Comparison of ENCODE assay signal across 19 mouse cellular contexts in the genomic region with DNA sequence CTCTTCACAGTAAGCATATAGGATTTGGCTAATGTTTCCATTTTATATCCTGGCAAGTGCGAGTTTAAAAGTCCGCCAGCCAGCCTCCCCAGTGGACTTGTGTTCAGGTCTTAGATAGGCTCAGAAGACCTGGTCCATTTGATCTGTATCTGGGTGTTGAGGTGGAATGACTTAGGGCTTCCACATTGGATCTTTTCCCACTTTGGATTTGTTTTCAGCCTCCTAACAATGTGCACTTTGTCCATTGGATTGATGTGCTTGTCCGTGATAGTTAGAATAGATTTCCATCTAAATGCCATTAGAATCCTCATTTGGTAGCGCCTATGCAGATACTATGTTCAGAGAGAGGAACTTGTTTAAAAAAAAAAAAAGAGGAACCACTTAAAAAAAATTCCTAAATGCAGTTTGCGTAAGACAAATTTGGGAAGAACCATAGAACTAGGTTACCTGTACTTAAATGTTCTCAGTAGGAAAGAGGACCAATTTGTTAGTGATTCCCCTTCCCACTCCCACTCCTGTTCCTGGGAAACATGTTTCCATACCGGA.
DNase-seq lines count a peak whose midpoint lies in the region; ATAC-seq and TF ChIP-seq lines count a peak whose summit lies in the region.
"Had no signal": no experiment of that assay in that cellular context is flagged by ENCODE, and none has a peak within 500 bp of the region (broad histone marks: within the 10 kb centered on the region; RNA-seq: fewer than 3 reads in every experiment).

No protein-coding gene starts in this region.

- peak overlapping the region; percentile 56 for H3K27ac ChIP-seq in heart, adult 2 months
- peak overlapping the region; percentile 29; the same call in 1 of the 2 replicates for H3K27ac ChIP-seq in lung, embryonic 15.5 days
- H3K27ac ChIP-seq in MEL (ENCODE audit: control insufficient read depth, low read depth, low read length), result no peak overlapping the region
- H3K27ac ChIP-seq: embryonic facial prominence, embryonic 13.5 days; forebrain, embryonic 12.5 days; hindbrain, embryonic 15.5 days had no signal

- H3K9me3 ChIP-seq in lung, embryonic 15.5 days, result no peaks in the 10 kb centered on the region
- H3K9me3 ChIP-seq in MEL (replicated peaks; ENCODE audit: insufficient read depth, low read length), result no peaks in the 10 kb centered on the region
- H3K9me3 ChIP-seq: embryonic facial prominence, embryonic 13.5 days; forebrain, embryonic 12.5 days; heart, embryonic 13.5 days; hindbrain, embryonic 15.5 days had no signal

- 84% methylated on average over 6 of the region's 6 CpGs for WGBS in heart, adult 2 months
- WGBS in lung, embryonic 15.5 days, result 83% methylated on average over 6 of the region's 6 CpGs

- ATAC-seq in lung, embryonic 15.5 days (ENCODE audit: borderline replicate concordance, extremely low read depth, low FRiP score, low TSS enrichment), result no peak
- peak; percentile 56 for ATAC-seq in granulocyte monocyte progenitor cell, adult 5-6 weeks (replicated peaks; ENCODE audit: poor library complexity, severe bottlenecking)
- ATAC-seq: forebrain, embryonic 16.5 days; intestine, embryonic 16.5 days had no signal

- H3K27me3 ChIP-seq in heart, adult 2 months (ENCODE audit: control insufficient read depth, insufficient read depth, low read length), result no peaks in the 10 kb centered on the region
- no peaks in the 10 kb centered on the region for H3K27me3 ChIP-seq in lung, embryonic 15.5 days
- no peaks in the 10 kb centered on the region for H3K27me3 ChIP-seq in MEL (ENCODE audit: control insufficient read depth in 1 of 2, insufficient read depth in 2 of 2, low read length in 2 of 2)
- H3K27me3 ChIP-seq: embryonic facial prominence, embryonic 13.5 days; forebrain, embryonic 12.5 days; heart, embryonic 13.5 days; hindbrain, embryonic 15.5 days had no signal

- TF ChIP-seq CTCF in heart, adult 2 months (IDR thresholded peaks at IDR 0.05), result no peak
- TF ChIP-seq CTCF in MEL (IDR thresholded peaks at IDR 0.05 in 2 of 3, conservative IDR thresholded peaks at IDR 0.05 in 1 of 3; ENCODE audit: control insufficient read depth in 1 of 3, insufficient read depth in 1 of 3, low read depth in 2 of 3, low read length in 3 of 3, poor library complexity in 1 of 3, severe bottlenecking in 1 of 3), result no peak

- H3K9ac ChIP-seq in heart, adult 2 months (ENCODE audit: low read depth, low read length), result no peak overlapping the region
- no peak overlapping the region for H3K9ac ChIP-seq in lung, embryonic 15.5 days
- no peak overlapping the region for H3K9ac ChIP-seq in MEL (ENCODE audit: control insufficient read depth, low read depth, low read length, poor library complexity, severe bottlenecking)
- H3K9ac ChIP-seq: embryonic facial prominence, embryonic 13.5 days; forebrain, embryonic 12.5 days; heart, embryonic 13.5 days; hindbrain, embryonic 15.5 days had no signal

- peaks cover 28% of the 10 kb centered on the region for H3K36me3 ChIP-seq in heart, adult 2 months (ENCODE audit: control insufficient read depth, insufficient read depth, low read length)
- no peaks in the 10 kb centered on the region for H3K36me3 ChIP-seq in lung, embryonic 15.5 days
- H3K36me3 ChIP-seq in MEL (ENCODE audit: control insufficient read depth in 1 of 2, insufficient read depth in 2 of 2, low read length in 2 of 2), result no peaks in the 10 kb centered on the region
- H3K36me3 ChIP-seq: embryonic facial prominence, embryonic 13.5 days; forebrain, embryonic 12.5 days; hindbrain, embryonic 15.5 days had no signal

- no peak overlapping the region for H3K4me2 ChIP-seq in lung, embryonic 15.5 days
- H3K4me2 ChIP-seq: forebrain, embryonic 12.5 days; heart, embryonic 13.5 days; hindbrain, embryonic 15.5 days had no signal

- no peak overlapping the region for H3K4me3 ChIP-seq in heart, adult 2 months
- no peak overlapping the region for H3K4me3 ChIP-seq in lung, embryonic 15.5 days
- H3K4me3 ChIP-seq in MEL (ENCODE audit: control insufficient read depth in 1 of 2, insufficient read depth in 1 of 2, low read depth in 2 of 2, low read length in 2 of 2), result no peak overlapping the region
- H3K4me3 ChIP-seq: embryonic facial prominence, embryonic 13.5 days; forebrain, embryonic 12.5 days; heart, embryonic 13.5 days; hindbrain, embryonic 15.5 days had no signal

- DNase-seq in heart, adult 2 months, result no peak
- DNase-seq in heart, postnatal 36 days, result no peak
- DNase-seq in lung, postnatal 10 days, result no peak
- peak; percentile 13 for DNase-seq in MEL (ENCODE audit: low read depth, low spot score)
- no peak for DNase-seq in cerebellum, postnatal 10 days
- no peak for DNase-seq in urinary bladder, postnatal 4 days (ENCODE audit: low spot score in 2 of 2)
- DNase-seq: adrenal gland, postnatal 10 days; cerebellum, adult 11 months; cerebellum, adult 8-10 months; cerebellum, postnatal 25 days; gastrocnemius, postnatal 25 days had no signal

- no peaks in the 10 kb centered on the region; the same call in 1 of the 2 replicates for H3K79me2 ChIP-seq in heart, adult 2 months (replicated peaks; ENCODE audit: control insufficient read depth, insufficient read depth, low read length)
- no peaks in the 10 kb centered on the region for H3K79me2 ChIP-seq in MEL (ENCODE audit: control insufficient read depth, insufficient read depth, low read length, poor library complexity)

- TF ChIP-seq POLR2A in heart, adult 2 months (IDR thresholded peaks at IDR 0.05; ENCODE audit: insufficient read depth, low read depth, low read length), result no peak
- TF ChIP-seq POLR2A in MEL (IDR thresholded peaks at IDR 0.05; ENCODE audit: control insufficient read depth in 1 of 2, insufficient read depth in 1 of 2, low read depth in 1 of 2, low read length in 2 of 2, poor library complexity in 1 of 2), result no peak

- no peak for TF ChIP-seq EP300 in heart, adult 2 months (IDR thresholded peaks at IDR 0.05; ENCODE audit: insufficient read depth, low read depth, low read length)
- TF ChIP-seq EP300 in MEL (IDR thresholded peaks at IDR 0.05; ENCODE audit: low read depth in 1 of 2, low read length in 2 of 2), result no peak

- intact Hi-C loops in heart, adult 2 months (cut with DNase I), result no loop called here
- intact Hi-C loops in heart, postnatal 36 days (cut with DNase I), result loop anchor here (10.0 kb wide), 1 partner anchor 416 kb away; no protein-coding TSS in a partner anchor

- TF ChIP-seq RAD21 in MEL (IDR thresholded peaks at IDR 0.05; ENCODE audit: low read depth, low read length), result no peak

- H3K4me1 ChIP-seq in heart, adult 2 months (ENCODE audit: control insufficient read depth, insufficient read depth, low read length), result peaks cover 11% of the 10 kb centered on the region
- H3K4me1 ChIP-seq in lung, embryonic 15.5 days, result peaks cover 43% of the 10 kb centered on the region
- no peaks in the 10 kb centered on the region for H3K4me1 ChIP-seq in MEL (ENCODE audit: control insufficient read depth in 1 of 2, insufficient read depth in 2 of 2, low read length in 2 of 2)
- H3K4me1 ChIP-seq: forebrain, embryonic 12.5 days; hindbrain, embryonic 15.5 days had no signal

TF ChIP-seq in MEL, 35 proteins besides CTCF, POLR2A, EP300 and RAD21:
- peak; percentile 90 for TF ChIP-seq ZNF384 (IDR thresholded peaks at IDR 0.05; ENCODE audit: low read depth, low read length)
- no peak for TF ChIP-seq E2F4 (IDR thresholded peaks at IDR 0.05; ENCODE audit: borderline replicate concordance, low read depth, low read length)
- no peak for TF ChIP-seq MYC (IDR thresholded peaks at IDR 0.05; ENCODE audit: low read depth, low read length)
